Mouse (Mus musculus): Measurements from ENCODE around the gene Bcl2.

- no peak for TF ChIP-seq EP300 (IDR thresholded peaks at IDR 0.05; ENCODE audit: insufficient read depth, low read depth, low read length)
- no peak for TF ChIP-seq CTCF (IDR thresholded peaks at IDR 0.05)
- no peak for TF ChIP-seq POLR2A (IDR thresholded peaks at IDR 0.05; ENCODE audit: insufficient read depth, low read depth, low read length)
These were observed 175.0 kb downstream of the Bcl2 start for GRCm38 (mm10) chr1:106539029-106539428.

Measured in heart, adult 2 months (tissue).